Mouse (Mus musculus) erythroblast, adult 5-6 weeks (primary cell): ENCODE results near the gene Myom1. TPM values are rescaled to one million over a fixed set of nuclear protein-coding genes. Genes with fewer than 3 reads are reported as not detected.
A peak's percentile ranks its signal among the peaks of the same experiment; 100 is the strongest.

ENCODE experiments used
- ATAC-seq: replicated peaks from 2 replicates; pipeline ENCODE4 v1.8.0; 2016; ENCODE audit warnings: moderate number of reproducible peaks, mild to moderate bottlenecking, moderate TSS enrichment, inconsistent platforms; ENCODE audit not compliant: poor library complexity, low FRiP score, severe bottlenecking
- total RNA-seq, 2 experiments: library from RNA; stranded (forward) in 1 of 2; stranded (reverse) in 1 of 2; fragments of 150-400 nt in 1 of 2; fragments of 200-764, 138-1000 nt in 1 of 2; gene quantifications; 2 replicates each; pipeline versions ENCODE4 v1.2.3 to v1.2.4; 2015 to 2017; ENCODE audit warnings: low replicate concordance in 2 of 2

The Myom1 gene
- total RNA-seq, 2 experiments from 2014 or later = 0.34 TPM; not detected in 1

- peak; percentile 95 for ATAC-seq
Observed at GRCm38 (mm10) chr17:70990403-70991303, 11.8 kb upstream of the Myom1 start.

DNA sequence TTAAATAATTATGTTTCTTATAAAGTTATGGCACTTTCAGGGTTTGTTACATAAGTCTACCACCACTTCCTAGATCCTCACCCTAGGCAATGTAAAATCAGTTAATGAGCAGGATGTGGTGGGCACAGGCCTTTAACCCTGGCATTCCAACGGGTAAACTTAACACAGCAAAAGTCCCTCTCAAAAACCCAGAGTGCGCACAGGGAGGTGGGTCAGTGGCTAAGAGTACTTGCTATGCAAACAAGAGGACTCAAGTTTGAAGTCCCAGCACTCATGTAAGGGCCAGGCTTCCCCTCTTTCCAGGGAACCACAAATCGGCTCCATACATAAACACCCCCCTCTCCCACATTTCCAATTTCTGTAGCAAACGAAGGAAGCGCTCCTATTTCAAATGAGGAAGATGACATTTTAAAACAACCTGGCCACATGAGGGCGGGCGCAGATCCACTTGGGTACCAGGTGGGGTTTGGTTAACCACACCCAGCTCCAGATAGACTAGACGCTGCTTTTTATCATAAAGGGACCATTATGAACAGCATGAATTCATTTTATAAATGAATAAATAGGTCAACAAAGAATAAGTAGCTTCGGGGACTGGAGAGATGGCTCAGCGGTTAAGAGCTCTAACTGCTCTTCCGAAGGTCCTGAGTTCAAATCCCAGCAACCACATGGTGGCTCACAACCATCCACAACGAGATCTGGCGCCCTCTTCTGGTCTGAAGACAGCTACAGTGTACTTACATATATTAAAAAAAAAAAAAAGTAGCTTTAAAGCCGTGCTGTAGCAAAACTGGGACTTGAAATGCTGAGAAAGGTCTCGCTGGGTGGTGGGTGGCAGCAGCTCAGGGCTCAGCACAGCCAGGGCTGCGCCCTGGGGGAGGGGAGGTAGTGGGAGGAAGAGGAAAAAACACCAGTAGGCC is 10.5 kb upstream of the Myom1 start:
- ATAC-seq = no peak

DNA sequence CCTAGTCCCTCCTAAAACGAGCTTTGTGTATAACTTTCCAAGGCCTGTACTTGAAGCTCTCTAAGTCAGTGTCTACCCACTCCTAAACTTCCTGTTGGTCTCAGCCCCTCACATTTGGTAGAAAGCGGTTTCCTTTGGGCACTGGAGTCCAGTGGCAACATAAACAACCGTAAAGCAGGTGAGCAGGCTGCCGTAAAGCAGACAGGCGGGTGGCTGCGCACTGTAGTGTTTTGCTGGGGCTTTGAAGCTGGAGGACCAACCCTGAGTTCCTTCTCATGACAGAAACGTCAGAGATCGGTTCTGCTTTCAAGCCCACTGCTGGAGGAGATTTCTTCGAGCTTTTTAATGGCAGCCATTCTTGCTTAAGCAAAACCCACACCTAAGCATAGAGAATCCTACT is 9.8 kb upstream of the Myom1 start:
- no peak for ATAC-seq

- ATAC-seq = no peak
Observed at GRCm38 (mm10) chr17:70993385-70993807, 9.0 kb upstream of the Myom1 start.

DNA sequence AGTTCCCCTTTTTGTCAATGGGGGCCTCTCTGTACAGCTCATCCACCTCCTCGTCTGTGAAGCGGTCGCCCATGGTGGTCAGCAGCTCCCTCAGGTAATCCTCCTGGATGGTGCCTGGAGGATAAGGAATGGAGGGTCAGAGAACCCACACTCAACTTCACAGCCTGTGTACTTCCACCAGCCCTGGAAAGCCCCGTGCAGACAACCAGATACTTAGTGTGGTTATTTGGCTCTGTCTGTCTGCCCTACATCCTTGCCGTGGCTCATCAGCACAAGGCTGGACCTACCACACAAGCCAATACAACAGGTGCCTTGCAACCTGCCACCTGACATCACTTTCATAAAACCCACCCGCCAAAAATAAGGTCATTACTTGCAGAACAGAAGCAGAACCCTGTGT is 7.8 kb upstream of the Myom1 start:
- ATAC-seq = no peak

DNA sequence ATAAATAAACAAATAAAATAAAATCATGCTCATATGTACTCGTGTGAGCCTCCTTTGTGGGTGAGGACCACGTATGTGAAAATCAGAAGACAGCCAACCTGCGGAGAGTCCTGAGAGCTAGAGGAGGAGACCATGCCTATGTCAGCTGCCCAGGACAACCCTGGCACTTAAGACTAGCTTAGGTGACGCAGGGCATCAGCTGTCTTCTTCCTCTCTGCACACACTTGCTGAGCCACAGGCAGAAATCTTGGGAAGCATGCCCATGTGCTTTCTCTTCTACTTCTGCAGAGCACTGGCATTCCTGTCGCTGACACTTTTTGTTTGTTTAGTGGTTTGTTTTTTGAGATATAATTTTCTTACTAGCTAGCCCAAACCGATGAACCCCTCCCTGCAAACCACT is 6.9 kb upstream of the Myom1 start:
- ATAC-seq = no peak

DNA sequence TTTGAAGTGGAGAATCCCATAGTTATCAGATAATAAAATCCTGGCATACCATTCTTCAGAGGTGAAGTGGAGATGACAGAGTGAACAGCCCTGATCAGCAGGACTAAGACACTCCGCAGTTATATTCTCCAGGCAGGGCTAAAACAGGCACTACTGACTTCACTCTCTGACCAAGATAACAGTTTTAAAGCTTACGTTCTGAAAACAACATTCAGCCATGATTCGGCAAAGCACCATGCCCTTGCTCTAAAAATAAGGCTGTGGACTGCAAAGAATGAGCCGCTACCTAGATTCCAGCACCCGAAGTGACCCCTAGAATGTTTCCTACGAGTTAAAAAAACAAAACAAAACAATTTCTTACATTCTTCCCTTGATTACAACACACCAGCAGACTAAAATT is 4.6 kb upstream of the Myom1 start:
- no peak for ATAC-seq

DNA sequence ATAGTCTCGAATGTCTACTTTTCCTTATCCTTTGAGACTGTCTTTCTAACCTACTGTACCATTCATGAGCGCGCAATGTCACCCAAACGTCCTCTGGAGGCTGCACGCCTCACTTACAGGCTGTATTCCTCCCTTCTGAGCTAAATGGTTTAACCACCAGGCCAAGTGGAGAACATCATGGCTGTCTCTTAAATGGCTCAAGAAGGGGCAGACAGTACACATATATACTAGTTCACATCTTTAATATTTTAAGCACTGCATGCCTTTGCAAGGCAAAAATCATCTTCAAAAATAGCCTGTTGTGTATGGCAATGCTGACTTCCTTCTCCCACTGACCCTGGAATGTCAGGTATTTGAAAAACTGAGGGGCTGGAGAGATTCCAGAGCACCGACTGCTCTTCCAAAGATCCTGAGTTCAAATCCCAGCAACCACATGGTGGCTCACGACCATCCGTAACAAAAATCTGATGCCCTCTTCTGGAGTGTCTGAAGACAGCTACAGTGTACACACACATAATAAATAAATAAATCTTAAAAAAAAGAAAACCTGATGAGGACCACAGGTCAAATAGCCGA is 3.9 kb upstream of the Myom1 start:
- no peak for ATAC-seq

- ATAC-seq = no peak
Observed at GRCm38 (mm10) chr17:70999187-70999586, 3.2 kb upstream of the Myom1 start.

DNA sequence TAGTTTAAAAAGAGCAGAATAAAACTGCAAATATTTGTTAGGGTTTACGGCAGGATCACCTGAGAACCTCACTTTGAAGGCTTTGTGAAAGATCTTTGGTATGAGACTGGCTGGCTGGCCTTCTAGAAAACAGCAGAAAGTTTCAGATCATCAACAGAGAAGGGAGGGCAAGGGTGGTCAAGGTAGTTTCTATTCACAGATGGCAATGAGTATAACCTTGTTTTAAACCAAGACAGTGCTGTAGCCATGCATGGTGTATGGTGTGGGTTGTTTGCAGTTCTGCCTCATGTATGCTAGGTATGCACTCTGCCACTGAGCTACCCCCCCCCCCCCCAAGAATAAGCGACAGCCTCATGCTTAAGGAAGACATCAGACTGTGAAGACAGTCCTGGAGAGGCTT is 2.2 kb upstream of the Myom1 start:
- ATAC-seq = no peak

GRCm38 (mm10) chr17:71001067-71001466 is 1.4 kb upstream of the Myom1 start:
- ATAC-seq = no peak

DNA sequence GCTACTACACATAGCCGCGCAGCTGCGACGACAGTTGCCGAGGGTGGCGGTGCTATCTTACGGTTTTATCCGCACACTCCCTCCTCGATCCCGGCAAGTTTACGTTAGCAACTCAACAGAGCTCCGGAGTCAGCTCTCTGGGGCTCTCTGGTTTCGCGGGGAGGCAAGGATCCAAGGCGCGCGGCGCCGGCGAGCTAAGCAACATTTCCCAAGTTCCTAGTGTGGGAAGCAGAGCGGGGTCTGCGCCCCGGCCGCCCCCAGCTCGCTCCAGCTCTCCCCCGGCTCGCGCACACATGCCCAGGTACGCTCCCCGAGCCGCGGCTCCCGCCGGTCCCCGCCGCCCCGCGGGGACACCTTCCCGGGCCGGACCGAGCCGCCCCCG is 743 bp upstream of the Myom1 start:
- ATAC-seq = peak; percentile 54

DNA sequence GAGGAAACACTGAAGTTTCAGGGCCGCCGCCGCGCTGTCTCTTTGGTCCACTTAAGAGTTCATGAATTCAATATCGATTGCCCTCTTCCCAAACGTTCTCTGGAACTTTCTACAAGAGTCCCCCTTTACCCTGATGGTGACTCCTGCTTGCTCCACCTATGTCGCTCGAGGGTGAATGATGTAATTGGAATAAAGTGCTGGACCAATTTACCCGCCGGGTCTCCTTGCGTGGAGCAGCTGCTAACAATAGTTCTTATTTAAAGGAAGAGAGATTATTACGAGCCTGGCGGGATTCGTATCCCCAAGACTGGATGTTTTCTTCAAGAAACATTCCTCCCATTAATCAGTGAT is 286 bp downstream of the Myom1 start, which contains the start of gene Myl12a:
TSS of gene Myl12a (minus strand) at position 135 of the 351 bp plus-strand sequence.
- peak; percentile 57 for ATAC-seq

- no peak for ATAC-seq
Observed at GRCm38 (mm10) chr17:71003112-71003511, 679 bp downstream of the Myom1 start.

DNA sequence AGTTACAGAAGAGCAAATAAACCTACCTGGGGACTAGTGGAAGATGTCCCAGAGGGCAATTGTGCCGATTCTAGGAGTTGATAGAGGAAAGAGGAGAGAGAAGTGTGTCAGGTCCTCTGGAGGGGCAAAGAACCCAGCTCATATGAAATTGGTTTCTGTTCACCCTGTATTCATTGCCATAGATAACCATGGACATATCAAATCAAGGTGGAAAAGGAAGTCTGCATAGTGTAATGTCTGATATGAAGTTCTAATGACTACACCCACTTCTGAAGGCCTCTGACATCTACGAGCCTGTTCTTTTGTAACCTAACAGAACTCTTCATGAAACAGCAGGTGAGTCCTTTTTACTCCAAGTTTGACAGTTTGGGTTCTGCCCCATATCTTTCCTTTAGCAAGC is 1.3 kb downstream of the Myom1 start:
- ATAC-seq = no peak

GRCm38 (mm10) chr17:71004186-71004960 is 1.9 kb downstream of the Myom1 start:
- ATAC-seq = no peak

DNA sequence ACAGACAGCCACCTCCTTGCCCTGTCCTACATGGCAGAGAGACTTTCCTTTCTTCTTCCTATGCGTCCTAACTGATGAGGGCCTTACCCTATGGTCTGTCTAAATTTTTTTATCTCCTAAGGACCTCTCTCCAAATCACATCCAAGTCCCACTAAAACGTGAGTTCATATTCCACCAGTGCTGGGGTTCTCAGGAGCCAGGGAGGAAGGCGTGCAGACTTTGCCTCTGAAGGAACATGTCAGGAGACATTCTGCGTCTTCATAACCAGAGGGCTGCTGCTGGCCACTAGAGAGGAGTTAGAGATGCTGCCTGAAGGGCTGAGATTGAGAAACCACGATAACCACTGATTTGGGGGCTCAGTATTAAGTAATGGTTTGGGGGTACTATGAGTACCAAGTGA is 4.5 kb downstream of the Myom1 start:
- no peak for ATAC-seq

GRCm38 (mm10) chr17:71008676-71009075 is 6.2 kb downstream of the Myom1 start:
- ATAC-seq = no peak

DNA sequence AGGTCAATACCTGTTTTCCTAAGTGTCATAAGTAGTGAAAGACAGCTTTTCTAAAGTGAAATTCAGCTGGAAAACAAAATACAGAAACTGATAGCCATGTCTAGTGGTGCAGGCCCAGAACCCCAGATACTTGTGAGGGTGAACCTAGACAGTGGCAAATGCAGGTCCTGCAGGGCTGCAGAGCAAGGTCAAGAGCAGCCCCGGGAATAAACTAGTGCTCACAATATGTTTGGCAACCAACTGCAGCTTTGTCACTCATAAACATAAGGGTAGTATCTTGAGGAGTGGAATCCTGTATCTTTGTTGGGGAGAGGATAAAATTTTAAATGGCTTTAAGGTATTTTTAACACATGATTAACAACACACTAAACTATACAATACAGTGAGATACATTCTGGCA is 7.3 kb downstream of the Myom1 start:
- ATAC-seq = no peak
